Mouse (Mus musculus) intestine, embryonic 15.5 days (tissue): ENCODE data around the gene Alk. TPM values are rescaled to one million over a fixed set of nuclear protein-coding genes. Genes with fewer than 3 reads are reported as not detected.

Experiments
- ATAC-seq: fragments of 200-750 bp; cut with Nextera tagmentation; 2 replicates; pipeline ENCODE4 v1.8.0; 2017; ENCODE audit warnings: moderate TSS enrichment, moderate library complexity
- H3K27ac ChIP-seq: fragments of 300-500 bp; sonication (generic); 2 replicates; pipeline ENCODE4 v1.5.1; 2015; ENCODE audit warnings: mild to moderate bottlenecking, inconsistent platforms
- H3K27me3 ChIP-seq: fragments of 300-500 bp; sonication (generic); replicated peaks from 2 replicates; pipeline ENCODE4 v1.6.1; 2015; ENCODE audit warnings: inconsistent platforms
- H3K36me3 ChIP-seq: fragments of 300-500 bp; sonication (generic); 2 replicates; pipeline ENCODE4 v1.6.1; 2015; ENCODE audit warnings: inconsistent platforms
- H3K4me1 ChIP-seq: fragments of 300-500 bp; sonication (generic); replicated peaks from 2 replicates; pipeline ENCODE4 v1.6.1; 2015; ENCODE audit warnings: inconsistent platforms
- H3K4me2 ChIP-seq: fragments of 300-500 bp; sonication (generic); replicated peaks from 2 replicates; pipeline ENCODE4 v1.6.1; 2015; ENCODE audit warnings: mild to moderate bottlenecking, inconsistent platforms
- H3K4me3 ChIP-seq: fragments of 300-500 bp; sonication (generic); replicated peaks from 2 replicates; pipeline ENCODE4 v1.5.1; 2015; ENCODE audit warnings: inconsistent platforms
- H3K9ac ChIP-seq: fragments of 300-500 bp; sonication (generic); 2 replicates; pipeline ENCODE4 v1.6.1; 2015; ENCODE audit warnings: inconsistent platforms
- H3K9me3 ChIP-seq: fragments of 300-500 bp; sonication (generic); 2 replicates; pipeline ENCODE4 v1.6.1; 2016; ENCODE audit warnings: inconsistent platforms
- WGBS: fragments of 180-500 bp; shearing (Covaris S2); methylation state at CpG from one replicate; pipeline ENCODE4 v1.1.7; 2015; 5-methylcytosine and 5-hydroxymethylcytosine counted together
- polyA plus RNA-seq: library from polyadenylated mRNA; unstranded; fragments of >200 nt; fragmentation: Nextera tagmentation; extraction: Ambion mirVana; gene quantifications from 2 replicates; pipeline ENCODE4 v1.2.1, GENCODE M21; 2015

Gene Alk
- polyA plus RNA-seq, 1 experiment from 2014 or later, result 0.78 TPM

GRCm38 (mm10) chr17:71823622-71824306 lies 780.7 kb downstream of the Alk start:
- Histone ChIP-seq H3K4me1 (peaks cover 4% of the 10 kb centered on the region; the same call in 1 of the 2 replicates), H3K36me3 (no peaks in the 10 kb centered on the region), H3K27ac (no peak overlapping the region), H3K4me3 (no peak overlapping the region), H3K27me3 (no peaks in the 10 kb centered on the region), H3K9ac (no peak overlapping the region), H3K9me3 (no peaks in the 10 kb centered on the region), H3K4me2 (no peak overlapping the region)
- ATAC-seq, result peak; percentile 78
- 47% methylated on average over 8 of the region's 8 CpGs for WGBS

Other genes starting within 250 kb of the Alk start
- gene Ypel5, start 231.8 kb upstream of the Alk start, polyA plus RNA-seq, result 35.5 and 38.9 TPM in 2 replicates